Mouse (Mus musculus): ENCODE measurements around the gene Dock8. TPM values are rescaled to one million over a fixed set of nuclear protein-coding genes. Genes with fewer than 3 reads are reported as not detected.

The Dock8 gene
- polyA plus RNA-seq, 1 experiment from 2014 or later = 1.5 TPM

DNA sequence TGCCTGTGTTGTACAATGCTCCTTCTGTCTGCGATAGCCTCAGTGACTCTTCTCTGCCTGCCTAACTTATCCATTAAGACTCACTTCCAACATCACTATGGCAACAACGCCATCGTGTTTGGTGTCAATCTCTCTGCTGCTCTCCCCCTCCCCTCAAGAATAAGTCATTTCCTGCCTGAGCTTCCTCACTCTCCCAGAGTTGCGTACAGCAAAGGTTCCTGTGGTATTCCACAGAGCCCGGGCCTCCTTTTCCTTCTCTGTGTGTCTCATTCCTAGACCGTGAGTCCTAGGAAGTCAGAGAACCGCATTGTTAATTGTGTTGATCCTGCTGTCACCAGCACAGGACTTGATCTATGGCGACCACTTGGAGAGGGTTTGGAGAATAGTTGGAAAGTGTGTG lies 4.4 kb upstream of the Dock8 start:
- Histone ChIP-seq H3K4me2 (ENCODE audit: low read length) (no peak overlapping the region), H3K27me3 (replicated peaks; ENCODE audit: control insufficient read depth, insufficient read depth, low read length) (peaks cover 17% of the 10 kb centered on the region), H3K9ac (ENCODE audit: low read depth, low read length) (no peak overlapping the region), H3K4me3 (ENCODE audit: low read length) (no peak overlapping the region), H3K9me3 (ENCODE audit: control insufficient read depth, low read length) (no peaks in the 10 kb centered on the region), H3K27ac (ENCODE audit: low read depth, low read length) (no peak overlapping the region), H3K36me3 (ENCODE audit: control insufficient read depth, insufficient read depth, low read length) (no peaks in the 10 kb centered on the region), H3K4me1 (ENCODE audit: control insufficient read depth, insufficient read depth, low read depth, low read length) (peaks cover 7% of the 10 kb centered on the region)
- ATAC-seq = no peak
- 49% methylated on average over 8 of the region's 8 CpGs for WGBS

DNA sequence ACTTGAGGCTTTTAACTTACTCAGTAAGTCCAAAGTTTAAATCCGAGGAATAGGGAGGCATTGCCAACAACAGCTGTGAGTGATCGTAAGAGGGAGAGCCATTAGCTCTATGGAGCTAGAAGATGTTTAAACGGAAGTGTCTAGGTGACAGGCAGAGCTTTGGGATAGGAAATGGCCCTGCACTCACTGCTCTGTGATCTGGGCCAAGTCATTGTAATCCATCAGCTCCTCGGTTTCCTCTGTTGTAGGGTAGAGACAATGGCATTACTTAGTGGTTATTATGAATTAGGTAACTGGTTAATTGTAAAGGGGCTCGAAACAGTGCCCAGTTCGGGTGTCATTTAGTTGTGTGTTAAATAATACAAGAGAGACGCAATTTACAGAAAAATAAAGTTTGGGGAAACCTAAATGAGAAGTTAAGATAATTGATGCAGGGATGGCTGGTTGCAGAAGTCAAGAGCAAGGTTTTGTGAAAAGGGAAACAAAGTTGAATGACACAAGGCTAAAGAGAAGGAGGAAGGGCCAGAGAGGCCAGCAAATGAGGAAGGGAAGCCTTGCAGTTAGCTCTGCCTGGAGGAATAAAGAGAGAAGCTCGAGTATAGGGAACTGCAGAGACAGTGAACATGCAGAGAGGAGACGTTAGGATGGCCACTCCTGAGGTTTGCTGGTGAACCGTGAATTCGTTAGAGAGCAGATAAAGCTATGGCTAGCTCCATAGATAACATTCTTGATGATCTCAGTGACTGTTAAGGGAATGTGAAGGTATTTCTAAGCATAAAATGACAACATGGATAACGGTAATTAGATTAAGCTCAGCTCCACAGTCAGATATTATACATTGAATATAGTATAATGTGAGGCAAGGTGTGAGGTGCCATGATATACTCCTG lies 2.3 kb upstream of the Dock8 start:
- no peak overlapping the region for H3K4me2 ChIP-seq (ENCODE audit: low read length)
- 73% methylated on average over 12 of the region's 12 CpGs for WGBS
- no peak for ATAC-seq
- H3K27me3 ChIP-seq (replicated peaks; ENCODE audit: control insufficient read depth, insufficient read depth, low read length) = peaks cover 35% of the 10 kb centered on the region
- no peak overlapping the region for H3K27ac ChIP-seq (ENCODE audit: low read depth, low read length)
- no peak overlapping the region for H3K4me3 ChIP-seq (ENCODE audit: low read length)
- H3K9me3 ChIP-seq (ENCODE audit: control insufficient read depth, low read length) = no peaks in the 10 kb centered on the region
- H3K36me3 ChIP-seq (ENCODE audit: control insufficient read depth, insufficient read depth, low read length) = no peaks in the 10 kb centered on the region
- H3K9ac ChIP-seq (ENCODE audit: low read depth, low read length) = no peak overlapping the region
- peaks cover 10% of the 10 kb centered on the region for H3K4me1 ChIP-seq (ENCODE audit: control insufficient read depth, insufficient read depth, low read depth, low read length)

DNA sequence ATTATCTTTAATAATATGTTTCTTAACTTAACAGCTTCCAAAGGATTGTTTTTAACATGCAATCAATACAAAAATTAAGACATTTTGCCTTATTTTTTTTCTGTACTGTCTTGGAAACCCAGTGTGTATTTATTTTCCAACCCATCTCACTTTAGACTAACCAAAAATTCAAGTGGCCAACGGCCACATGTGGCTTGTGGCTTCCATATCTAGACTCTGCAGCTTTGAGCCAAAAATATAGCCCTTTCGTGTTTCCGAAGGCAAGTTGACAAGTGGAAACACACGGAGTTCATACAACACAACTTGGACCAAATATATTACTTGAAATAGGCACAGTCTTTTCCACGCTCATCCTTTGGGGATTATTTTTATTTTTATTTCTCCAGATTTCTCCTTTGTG lies 773 bp upstream of the Dock8 start:
- Histone ChIP-seq H3K27ac (ENCODE audit: low read depth, low read length) (no peak overlapping the region), H3K36me3 (ENCODE audit: control insufficient read depth, insufficient read depth, low read length) (no peaks in the 10 kb centered on the region), H3K27me3 (replicated peaks; ENCODE audit: control insufficient read depth, insufficient read depth, low read length) (peaks cover 38% of the 10 kb centered on the region), H3K9ac (ENCODE audit: low read depth, low read length) (no peak overlapping the region), H3K4me2 (ENCODE audit: low read length) (no peak overlapping the region), H3K4me1 (ENCODE audit: control insufficient read depth, insufficient read depth, low read depth, low read length) (peaks cover 10% of the 10 kb centered on the region), H3K4me3 (ENCODE audit: low read length) (no peak overlapping the region), H3K9me3 (ENCODE audit: control insufficient read depth, low read length) (no peaks in the 10 kb centered on the region)
- WGBS = 71% methylated on average over 5 of the region's 5 CpGs
- ATAC-seq = no peak

DNA sequence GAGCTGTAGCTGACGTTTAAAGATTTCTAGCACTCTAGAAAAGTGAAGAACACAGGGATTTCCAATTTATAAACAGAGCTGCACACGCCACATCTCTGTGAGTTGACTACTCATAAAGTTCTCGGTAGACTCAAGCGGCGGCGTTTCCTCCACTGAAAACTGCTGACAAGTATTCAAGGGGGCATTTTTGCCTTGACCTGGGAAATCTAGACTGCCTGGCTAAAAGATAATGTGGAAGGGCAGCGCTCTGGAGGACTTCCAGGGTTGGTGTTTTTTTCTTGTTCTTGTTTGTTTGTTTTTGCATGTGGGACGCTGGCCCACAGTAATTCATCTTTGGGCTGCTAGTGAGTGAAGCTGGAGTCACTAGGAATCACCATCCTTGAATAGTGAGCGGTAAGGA lies 819 bp downstream of the Dock8 start:
- no peak overlapping the region for H3K9ac ChIP-seq (ENCODE audit: low read depth, low read length)
- H3K4me3 ChIP-seq (ENCODE audit: low read length) = peak overlapping the region; percentile 75
- no peaks in the 10 kb centered on the region for H3K36me3 ChIP-seq (ENCODE audit: control insufficient read depth, insufficient read depth, low read length)
- no peak overlapping the region for H3K27ac ChIP-seq (ENCODE audit: low read depth, low read length)
- H3K4me1 ChIP-seq (ENCODE audit: control insufficient read depth, insufficient read depth, low read depth, low read length) = peaks cover 10% of the 10 kb centered on the region
- H3K4me2 ChIP-seq (ENCODE audit: low read length) = peak overlapping the region; percentile 100
- WGBS = 32% methylated on average over 9 of the region's 9 CpGs
- ATAC-seq = no peak
- no peaks in the 10 kb centered on the region for H3K9me3 ChIP-seq (ENCODE audit: control insufficient read depth, low read length)
- peaks cover 38% of the 10 kb centered on the region for H3K27me3 ChIP-seq (replicated peaks; ENCODE audit: control insufficient read depth, insufficient read depth, low read length)

DNA sequence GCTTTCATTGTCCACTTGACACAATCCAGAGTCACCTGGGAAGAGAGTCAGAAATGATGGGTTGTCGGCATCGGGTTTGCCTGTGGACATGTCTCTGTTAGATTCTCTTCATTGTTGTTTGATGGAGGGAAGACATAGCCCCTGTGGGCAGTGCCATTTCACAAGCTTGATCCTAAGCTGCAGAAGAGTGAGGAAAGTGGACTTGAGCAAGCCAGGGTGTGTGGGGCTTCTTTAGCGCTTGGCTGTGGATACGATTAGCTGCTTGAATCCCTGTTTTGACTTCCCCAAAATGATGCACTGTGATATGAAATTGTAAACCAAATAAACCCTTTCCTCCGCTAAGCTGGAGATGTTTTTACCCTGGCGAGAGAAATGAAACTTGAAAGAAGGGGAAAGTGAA lies 2.7 kb downstream of the Dock8 start:
- no peaks in the 10 kb centered on the region for H3K9me3 ChIP-seq (ENCODE audit: control insufficient read depth, low read length)
- no peak overlapping the region for H3K27ac ChIP-seq (ENCODE audit: low read depth, low read length)
- H3K4me1 ChIP-seq (ENCODE audit: control insufficient read depth, insufficient read depth, low read depth, low read length) = peaks cover 10% of the 10 kb centered on the region
- H3K4me3 ChIP-seq (ENCODE audit: low read length) = no peak overlapping the region
- ATAC-seq = no peak
- H3K27me3 ChIP-seq (replicated peaks; ENCODE audit: control insufficient read depth, insufficient read depth, low read length) = peaks cover 38% of the 10 kb centered on the region
- H3K36me3 ChIP-seq (ENCODE audit: control insufficient read depth, insufficient read depth, low read length) = no peaks in the 10 kb centered on the region
- 90% methylated on average over 6 of the region's 6 CpGs for WGBS
- no peak overlapping the region for H3K4me2 ChIP-seq (ENCODE audit: low read length)
- H3K9ac ChIP-seq (ENCODE audit: low read depth, low read length) = no peak overlapping the region

DNA sequence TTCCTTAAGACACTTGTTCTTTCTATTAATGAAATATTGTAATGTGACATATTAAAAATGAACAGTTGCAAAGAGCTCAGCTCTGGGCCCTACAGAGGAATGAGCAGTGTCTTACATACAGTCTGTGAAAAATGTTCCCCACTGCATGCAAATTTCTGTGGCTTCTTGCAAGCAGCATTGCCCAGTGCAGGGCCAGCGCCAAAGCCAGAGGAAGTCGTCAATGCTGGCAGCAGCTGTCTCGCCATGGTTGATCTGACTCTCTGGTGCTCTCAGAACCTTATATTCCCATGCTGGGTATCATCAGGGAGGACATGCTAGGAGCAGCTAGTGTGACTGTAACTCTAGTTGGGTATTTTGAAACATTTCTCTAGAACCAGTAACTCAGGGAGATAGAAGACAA lies 3.5 kb downstream of the Dock8 start:
- no peak for ATAC-seq

DNA sequence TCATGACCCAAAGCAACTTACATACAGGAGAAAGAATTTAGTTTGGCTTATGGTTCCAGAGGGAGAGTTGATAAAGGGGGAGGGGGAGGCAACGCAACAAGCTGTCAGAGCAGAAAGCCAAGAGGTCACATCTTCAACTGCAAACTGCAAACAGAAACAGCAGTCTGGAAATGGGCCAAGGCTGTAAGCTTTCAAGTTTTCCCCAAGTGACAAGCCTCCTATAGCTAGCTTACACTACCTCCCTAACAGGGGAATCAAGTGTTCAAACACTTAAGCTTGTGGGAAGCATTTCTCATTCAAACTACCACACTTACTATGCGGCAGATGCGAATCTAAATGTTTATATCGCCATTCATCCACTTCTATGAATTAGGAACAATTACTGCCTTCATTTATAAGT lies 4.5 kb downstream of the Dock8 start:
- WGBS = 54% methylated on average over 4 of the region's 4 CpGs

More for the DNA sequence above, 3.5 kb downstream of the Dock8 start:
- Histone ChIP-seq H3K4me3 (ENCODE audit: low read length) (no peak overlapping the region), H3K4me2 (ENCODE audit: low read length) (no peak overlapping the region), H3K4me1 (ENCODE audit: control insufficient read depth, insufficient read depth, low read depth, low read length) (peaks cover 10% of the 10 kb centered on the region), H3K9ac (ENCODE audit: low read depth, low read length) (no peak overlapping the region), H3K36me3 (ENCODE audit: control insufficient read depth, insufficient read depth, low read length) (no peaks in the 10 kb centered on the region), H3K27ac (ENCODE audit: low read depth, low read length) (no peak overlapping the region), H3K9me3 (ENCODE audit: control insufficient read depth, low read length) (no peaks in the 10 kb centered on the region), H3K27me3 (replicated peaks; ENCODE audit: control insufficient read depth, insufficient read depth, low read length) (peaks cover 38% of the 10 kb centered on the region)
- WGBS = 78% methylated on average over 3 of the region's 3 CpGs

DNA sequence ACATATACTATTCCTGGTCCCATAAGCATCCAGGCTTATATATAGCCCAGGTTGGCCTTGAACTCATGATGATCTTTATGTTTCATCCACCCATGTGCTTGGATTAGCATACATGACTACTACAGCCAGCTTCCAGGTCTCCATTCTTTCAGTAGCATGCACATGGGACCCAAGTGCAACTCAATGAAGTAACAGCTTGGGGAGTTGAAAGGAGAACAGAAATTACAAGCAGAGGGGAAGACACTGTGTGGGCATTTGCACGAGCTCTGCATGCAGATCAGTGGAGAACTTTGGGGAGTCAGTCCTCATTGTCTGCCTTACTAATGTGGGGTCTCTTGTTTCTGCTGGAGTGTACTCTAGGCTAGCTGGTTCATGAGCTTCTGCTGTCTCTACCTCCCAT lies 7.4 kb downstream of the Dock8 start:
- Histone ChIP-seq H3K27me3 (replicated peaks; ENCODE audit: control insufficient read depth, insufficient read depth, low read length) (peaks cover 3% of the 10 kb centered on the region; the same call in 1 of the 2 replicates), H3K4me2 (ENCODE audit: low read length) (no peak overlapping the region), H3K27ac (ENCODE audit: low read depth, low read length) (no peak overlapping the region), H3K36me3 (ENCODE audit: control insufficient read depth, insufficient read depth, low read length) (no peaks in the 10 kb centered on the region), H3K4me1 (ENCODE audit: control insufficient read depth, insufficient read depth, low read depth, low read length) (no peaks in the 10 kb centered on the region), H3K9me3 (ENCODE audit: control insufficient read depth, low read length) (no peaks in the 10 kb centered on the region), H3K9ac (ENCODE audit: low read depth, low read length) (no peak overlapping the region), H3K4me3 (ENCODE audit: low read length) (no peak overlapping the region)
- WGBS = 76% methylated on average over 1 of the region's 1 CpGs
- ATAC-seq = no peak

More for the DNA sequence above, 4.5 kb downstream of the Dock8 start:
- H3K9ac ChIP-seq (ENCODE audit: low read depth, low read length) = no peak overlapping the region
- H3K4me3 ChIP-seq (ENCODE audit: low read length) = no peak overlapping the region
- H3K9me3 ChIP-seq (ENCODE audit: control insufficient read depth, low read length) = no peaks in the 10 kb centered on the region
- H3K27ac ChIP-seq (ENCODE audit: low read depth, low read length) = no peak overlapping the region
- no peak for ATAC-seq
- no peak overlapping the region for H3K4me2 ChIP-seq (ENCODE audit: low read length)
- H3K4me1 ChIP-seq (ENCODE audit: control insufficient read depth, insufficient read depth, low read depth, low read length) = peaks cover 10% of the 10 kb centered on the region
- H3K36me3 ChIP-seq (ENCODE audit: control insufficient read depth, insufficient read depth, low read length) = no peaks in the 10 kb centered on the region
- peaks cover 32% of the 10 kb centered on the region for H3K27me3 ChIP-seq (replicated peaks; ENCODE audit: control insufficient read depth, insufficient read depth, low read length)

DNA sequence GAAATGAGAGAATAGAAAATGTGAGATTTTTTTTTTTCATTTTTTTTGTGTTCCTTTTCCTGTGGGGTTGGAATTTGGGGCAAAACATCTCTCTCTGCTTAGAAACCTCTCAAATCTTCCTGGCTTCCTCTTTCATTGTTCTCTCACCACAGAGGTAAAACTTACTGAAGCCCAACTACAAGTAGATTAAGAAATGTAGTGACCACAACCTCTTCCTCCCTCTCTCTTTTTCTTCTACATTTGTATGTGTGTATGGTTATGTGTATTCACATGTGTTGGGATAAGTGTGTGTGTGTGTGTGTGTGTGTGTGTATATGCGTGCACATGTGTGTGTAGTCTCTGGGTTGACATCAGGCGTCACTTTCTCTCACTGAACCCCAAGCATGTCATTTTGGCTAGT lies 9.2 kb downstream of the Dock8 start:
- Histone ChIP-seq H3K4me2 (ENCODE audit: low read length) (no peak overlapping the region), H3K9me3 (ENCODE audit: control insufficient read depth, low read length) (no peaks in the 10 kb centered on the region), H3K27ac (ENCODE audit: low read depth, low read length) (no peak overlapping the region), H3K27me3 (replicated peaks; ENCODE audit: control insufficient read depth, insufficient read depth, low read length) (no peaks in the 10 kb centered on the region), H3K4me3 (ENCODE audit: low read length) (no peak overlapping the region), H3K9ac (ENCODE audit: low read depth, low read length) (no peak overlapping the region), H3K36me3 (ENCODE audit: control insufficient read depth, insufficient read depth, low read length) (no peaks in the 10 kb centered on the region), H3K4me1 (ENCODE audit: control insufficient read depth, insufficient read depth, low read depth, low read length) (no peaks in the 10 kb centered on the region)
- ATAC-seq = no peak
- 93% methylated on average over 2 of the region's 2 CpGs for WGBS

All from hindbrain, embryonic 16.5 days (tissue).